Mouse (Mus musculus) ES-Bruce4 (cell line): Measurements from ENCODE around the gene Sertad1.

ENCODE experiments used
- CTCF ChIP-seq: IDR thresholded peaks from one replicate; pipeline ENCODE4 v1.8.1; 2011; ENCODE audit warnings: low read depth, low read length
- EP300 ChIP-seq: IDR thresholded peaks from 2 replicates; pipeline ENCODE4 v1.6.1; 2011; ENCODE audit warnings: low read depth, low read length; ENCODE audit not compliant: insufficient read depth
- POLR2A ChIP-seq: IDR thresholded peaks from one replicate; pipeline ENCODE4 v1.8.1; 2011; ENCODE audit warnings: low read length; ENCODE audit not compliant: insufficient read depth

DNA sequence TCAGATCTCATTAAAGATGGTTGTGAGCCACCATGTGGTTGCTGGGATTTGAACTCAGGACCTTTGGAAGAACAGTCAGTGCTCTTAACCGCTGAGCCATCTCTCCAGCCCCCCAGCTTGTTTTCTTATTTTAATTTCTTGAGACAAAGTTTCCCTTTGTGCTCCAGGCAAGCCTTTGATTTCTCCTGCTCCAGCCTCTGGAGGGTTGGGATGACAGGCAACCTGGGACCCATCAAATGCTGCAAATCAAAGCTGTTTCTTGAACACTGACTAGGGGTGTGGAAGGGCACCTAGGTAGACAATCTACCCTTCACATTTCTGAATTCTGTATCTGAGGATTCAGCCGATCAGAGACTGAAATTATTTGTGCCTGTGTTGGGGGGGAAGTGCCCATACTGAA is 24.1 kb downstream of the Sertad1 start:
- TF ChIP-seq CTCF (no peak), EP300 (no peak), POLR2A (no peak)
